Mouse (Mus musculus): ENCODE measurements around the gene Lin28a. TPM values are rescaled to one million over a fixed set of nuclear protein-coding genes. Genes with fewer than 3 reads are reported as not detected.

The Lin28a gene
- polyA plus RNA-seq, 1 experiment = not detected

DNA sequence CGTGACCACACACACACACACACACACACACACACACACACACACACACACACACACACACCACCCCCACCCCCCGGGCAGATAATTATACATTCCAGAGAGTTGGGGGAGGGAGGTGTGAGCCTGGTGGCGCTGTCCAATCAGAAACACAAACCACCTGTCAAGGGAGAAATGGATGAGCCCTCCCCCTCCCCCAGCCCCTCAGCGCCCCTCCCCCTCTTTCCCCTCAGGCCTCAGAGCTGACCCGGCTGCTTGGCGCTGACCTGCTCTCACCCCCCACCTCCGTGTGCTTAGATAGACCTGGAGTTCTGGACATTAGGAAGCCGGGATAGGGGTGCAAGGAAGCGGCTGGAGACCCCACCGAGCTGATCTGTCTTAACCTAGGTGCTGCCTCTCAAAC lies 569 bp upstream of the Lin28a start:
- H3K4me3 ChIP-seq (ENCODE audit: insufficient read depth, low read depth, low read length) = no peak overlapping the region
- DNase-seq = no peak
- WGBS = under 1% methylated on average over 10 of the region's 10 CpGs
- H3K36me3 ChIP-seq (ENCODE audit: control insufficient read depth, insufficient read depth, low read length) = no peaks in the 10 kb centered on the region
- H3K4me1 ChIP-seq (ENCODE audit: control insufficient read depth, insufficient read depth, low read length) = no peaks in the 10 kb centered on the region
- TF ChIP-seq POLR2A (IDR thresholded peaks at IDR 0.05; ENCODE audit: low read depth, low read length) = no peak
- no peak for TF ChIP-seq CTCF (conservative IDR thresholded peaks at IDR 0.05; ENCODE audit: insufficient read depth, insufficient read length, low read depth, low read length)
- no peak overlapping the region for H3K27ac ChIP-seq (ENCODE audit: insufficient read depth, low read depth, low read length)
- peaks cover 3% of the 10 kb centered on the region; the same call in 1 of the 2 replicates for H3K27me3 ChIP-seq (replicated peaks; ENCODE audit: control insufficient read depth, insufficient read depth, low read length)

- no peak for DNase-seq
- Histone ChIP-seq H3K27ac (ENCODE audit: insufficient read depth, low read depth, low read length) (no peak overlapping the region), H3K27me3 (replicated peaks; ENCODE audit: control insufficient read depth, insufficient read depth, low read length) (peaks cover 3% of the 10 kb centered on the region; the same call in 1 of the 2 replicates), H3K4me1 (ENCODE audit: control insufficient read depth, insufficient read depth, low read length) (no peaks in the 10 kb centered on the region), H3K4me3 (ENCODE audit: insufficient read depth, low read depth, low read length) (no peak overlapping the region), H3K36me3 (ENCODE audit: control insufficient read depth, insufficient read depth, low read length) (no peaks in the 10 kb centered on the region)
- no peak for TF ChIP-seq CTCF (conservative IDR thresholded peaks at IDR 0.05; ENCODE audit: insufficient read depth, insufficient read length, low read depth, low read length)
- no peak for TF ChIP-seq POLR2A (IDR thresholded peaks at IDR 0.05; ENCODE audit: low read depth, low read length)
- WGBS = 2% methylated on average over 46 of the region's 46 CpGs
These were observed 433 bp downstream of the Lin28a start for GRCm38 (mm10) chr4:134018038-134018778.

DNA sequence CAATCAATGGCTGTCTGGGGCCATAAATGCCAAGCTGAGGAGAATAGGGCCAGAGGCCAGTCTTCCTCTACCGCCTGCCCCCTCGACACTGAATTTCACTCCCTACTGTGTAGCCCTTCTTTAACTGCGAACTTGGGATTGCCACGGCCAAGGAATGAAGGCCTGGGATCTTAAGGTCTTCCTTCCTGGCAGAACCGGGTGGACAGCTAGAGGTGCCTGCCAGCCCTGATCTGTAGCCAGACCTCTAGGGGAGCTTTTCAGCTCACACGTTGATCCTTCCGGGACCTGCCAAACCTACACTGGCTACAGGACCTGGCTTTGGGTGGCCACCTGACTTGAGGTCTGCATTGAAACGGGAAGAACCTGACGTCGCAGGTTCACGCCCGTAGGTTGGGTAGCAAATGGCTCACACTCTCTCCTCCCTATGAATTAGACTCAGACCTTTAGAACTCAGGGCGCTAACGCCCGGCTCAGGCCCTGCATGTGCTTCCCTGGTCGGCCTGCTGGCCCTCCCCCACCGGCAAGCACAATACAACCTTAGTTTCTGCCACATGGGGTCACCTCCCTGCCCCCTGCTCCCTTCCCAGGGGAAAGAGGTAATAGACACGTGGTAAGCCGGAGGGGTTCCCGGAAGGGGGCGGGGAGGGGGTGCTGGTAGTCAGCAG lies 1.3 kb downstream of the Lin28a start:
- Histone ChIP-seq H3K4me3 (ENCODE audit: insufficient read depth, low read depth, low read length) (no peak overlapping the region), H3K27me3 (replicated peaks; ENCODE audit: control insufficient read depth, insufficient read depth, low read length) (peaks cover 3% of the 10 kb centered on the region; the same call in 1 of the 2 replicates), H3K27ac (ENCODE audit: insufficient read depth, low read depth, low read length) (no peak overlapping the region), H3K36me3 (ENCODE audit: control insufficient read depth, insufficient read depth, low read length) (no peaks in the 10 kb centered on the region), H3K4me1 (ENCODE audit: control insufficient read depth, insufficient read depth, low read length) (no peaks in the 10 kb centered on the region)
- 3% methylated on average over 21 of the region's 21 CpGs for WGBS
- DNase-seq = no peak
- TF ChIP-seq POLR2A (IDR thresholded peaks at IDR 0.05; ENCODE audit: low read depth, low read length) = no peak
- no peak for TF ChIP-seq CTCF (conservative IDR thresholded peaks at IDR 0.05; ENCODE audit: insufficient read depth, insufficient read length, low read depth, low read length)

DNA sequence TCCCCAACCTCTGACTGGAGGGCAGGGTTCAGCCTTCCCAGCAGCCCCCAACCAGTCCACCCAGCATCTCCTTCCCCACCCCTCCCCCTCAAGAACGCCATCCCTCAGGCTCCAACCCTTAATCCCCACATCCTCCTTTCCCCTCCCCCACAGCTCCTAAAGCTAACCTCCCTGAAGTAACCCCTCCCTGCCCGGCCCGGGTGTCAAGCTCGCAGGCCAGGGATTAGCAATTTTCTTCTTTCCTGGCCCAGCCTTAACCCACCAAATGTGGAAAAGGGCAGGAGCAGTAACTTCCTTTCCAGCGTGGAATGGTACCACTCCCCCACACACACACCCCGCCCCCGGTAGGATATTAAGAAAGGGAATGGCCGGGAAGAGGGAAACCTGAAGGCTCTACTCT lies 1.9 kb downstream of the Lin28a start:
- 7% methylated on average over 8 of the region's 8 CpGs for WGBS
- Histone ChIP-seq H3K27ac (ENCODE audit: insufficient read depth, low read depth, low read length) (no peak overlapping the region), H3K4me1 (ENCODE audit: control insufficient read depth, insufficient read depth, low read length) (no peaks in the 10 kb centered on the region), H3K27me3 (replicated peaks; ENCODE audit: control insufficient read depth, insufficient read depth, low read length) (peaks cover 3% of the 10 kb centered on the region; the same call in 1 of the 2 replicates), H3K36me3 (ENCODE audit: control insufficient read depth, insufficient read depth, low read length) (no peaks in the 10 kb centered on the region), H3K4me3 (ENCODE audit: insufficient read depth, low read depth, low read length) (no peak overlapping the region)
- TF ChIP-seq POLR2A (IDR thresholded peaks at IDR 0.05; ENCODE audit: low read depth, low read length) (no peak), CTCF (conservative IDR thresholded peaks at IDR 0.05; ENCODE audit: insufficient read depth, insufficient read length, low read depth, low read length) (no peak)
- no peak for DNase-seq

DNA sequence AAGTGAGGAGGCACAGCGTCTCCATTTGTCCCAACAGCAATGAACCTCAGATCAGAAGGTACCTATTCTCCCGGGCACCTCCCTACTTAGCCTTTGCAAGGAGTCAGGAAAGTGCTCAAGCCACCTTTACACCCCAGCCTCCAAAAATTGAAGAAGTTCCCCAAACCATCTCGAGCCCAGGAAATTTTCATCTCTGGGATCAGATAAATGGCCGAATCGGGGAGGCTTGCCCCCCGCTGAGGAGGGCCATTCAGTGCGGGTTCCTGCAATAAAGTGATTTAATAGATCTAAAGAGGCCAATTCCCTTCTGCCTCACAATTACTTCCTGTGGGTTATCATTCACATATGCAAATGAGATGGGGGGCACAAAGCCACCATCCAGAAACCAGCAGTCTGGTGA lies 2.4 kb downstream of the Lin28a start:
- 18% methylated on average over 7 of the region's 7 CpGs for WGBS
- DNase-seq = no peak
- Histone ChIP-seq H3K4me3 (ENCODE audit: insufficient read depth, low read depth, low read length) (no peak overlapping the region), H3K27ac (ENCODE audit: insufficient read depth, low read depth, low read length) (no peak overlapping the region), H3K4me1 (ENCODE audit: control insufficient read depth, insufficient read depth, low read length) (no peaks in the 10 kb centered on the region), H3K36me3 (ENCODE audit: control insufficient read depth, insufficient read depth, low read length) (no peaks in the 10 kb centered on the region), H3K27me3 (replicated peaks; ENCODE audit: control insufficient read depth, insufficient read depth, low read length) (peaks cover 3% of the 10 kb centered on the region; the same call in 1 of the 2 replicates)
- no peak for TF ChIP-seq CTCF (conservative IDR thresholded peaks at IDR 0.05; ENCODE audit: insufficient read depth, insufficient read length, low read depth, low read length)
- TF ChIP-seq POLR2A (IDR thresholded peaks at IDR 0.05; ENCODE audit: low read depth, low read length) = no peak

DNA sequence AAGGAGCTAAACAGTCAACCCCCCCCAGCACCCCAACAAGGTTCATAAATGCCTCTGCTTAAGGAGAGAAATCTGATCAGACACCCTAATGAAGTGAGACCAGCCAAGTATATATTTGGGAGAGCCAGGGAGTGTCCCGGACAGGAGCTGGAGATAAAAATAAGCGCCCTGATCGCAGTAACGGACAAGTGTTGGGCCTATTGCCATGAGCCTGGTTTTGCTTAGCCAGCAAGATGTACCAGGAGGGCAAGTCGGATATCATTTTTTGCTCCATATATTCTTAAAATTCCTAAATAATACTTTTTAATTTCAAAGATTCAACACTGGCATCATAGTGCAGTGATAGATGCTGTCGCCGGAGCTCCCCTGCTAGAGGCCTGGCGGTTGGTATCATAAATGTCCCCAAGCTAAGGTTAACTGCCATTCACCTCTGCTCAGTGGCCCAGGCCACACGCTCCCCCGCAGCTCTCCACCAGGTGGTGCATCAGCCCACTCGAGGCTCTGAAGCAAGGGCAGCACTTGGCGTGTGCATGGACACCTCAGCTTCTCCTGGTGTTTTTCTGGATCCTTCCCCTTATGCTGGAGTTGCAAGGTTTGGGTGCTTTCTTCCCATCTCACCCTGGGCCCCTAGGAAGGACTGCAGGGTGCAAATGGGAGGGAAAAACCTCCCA lies 5.6 kb downstream of the Lin28a start:
- 43% methylated on average over 12 of the region's 12 CpGs for WGBS
- H3K36me3 ChIP-seq (ENCODE audit: control insufficient read depth, insufficient read depth, low read length) = no peaks in the 10 kb centered on the region
- peaks cover 2% of the 10 kb centered on the region; the same call in 1 of the 2 replicates for H3K27me3 ChIP-seq (replicated peaks; ENCODE audit: control insufficient read depth, insufficient read depth, low read length)
- DNase-seq = no peak
- no peak overlapping the region for H3K4me3 ChIP-seq (ENCODE audit: insufficient read depth, low read depth, low read length)
- TF ChIP-seq CTCF (conservative IDR thresholded peaks at IDR 0.05; ENCODE audit: insufficient read depth, insufficient read length, low read depth, low read length) (no peak), POLR2A (IDR thresholded peaks at IDR 0.05; ENCODE audit: low read depth, low read length) (no peak)
- no peaks in the 10 kb centered on the region for H3K4me1 ChIP-seq (ENCODE audit: control insufficient read depth, insufficient read depth, low read length)
- no peak overlapping the region for H3K27ac ChIP-seq (ENCODE audit: insufficient read depth, low read depth, low read length)

Measured in kidney, adult 2 months (tissue).